Mouse (Mus musculus) c-Kit-positive CD71-negative TER-119-negative erythroid progenitor cells, embryonic 14.5 days (primary cell): ENCODE results near the gene Cep126.

ENCODE experiments used
- DNase-seq: peaks from one replicate; pipeline ENCODE4 v3.0.0-alpha.2; 2013; ENCODE audit warnings: low read depth

The Cep126 gene

GRCm38 (mm10) chr9:8134117-8134574 is at the start of gene Cep126:
TSS of gene Cep126 (minus strand) at chr9:8134294.
- peak; percentile 70 for DNase-seq

GRCm38 (mm10) chr9:8179554-8179953 is 45.5 kb upstream of the Cep126 start:
- DNase-seq, result no peak

- DNase-seq, result no peak
Measured at GRCm38 (mm10) chr9:8177099-8177498, 43.0 kb upstream of the Cep126 start.

GRCm38 (mm10) chr9:8157011-8157410 is 22.9 kb upstream of the Cep126 start:
- DNase-seq, result no peak

GRCm38 (mm10) chr9:8139501-8139900 is 5.4 kb upstream of the Cep126 start:
- no peak for DNase-seq

- peak; percentile 1 for DNase-seq
Measured at GRCm38 (mm10) chr9:8133586-8134115, 443 bp downstream of the Cep126 start.

GRCm38 (mm10) chr9:8123495-8123894 is 10.6 kb downstream of the Cep126 start:
- no peak for DNase-seq

GRCm38 (mm10) chr9:8114516-8114915 is 19.6 kb downstream of the Cep126 start:
- DNase-seq, result no peak

- no peak for DNase-seq
Measured at GRCm38 (mm10) chr9:8103050-8103449, 31.0 kb downstream of the Cep126 start.

GRCm38 (mm10) chr9:8100962-8101361 is 33.1 kb downstream of the Cep126 start:
- DNase-seq, result no peak

- DNase-seq, result no peak
Measured at GRCm38 (mm10) chr9:8078882-8079281, 55.2 kb downstream of the Cep126 start.

GRCm38 (mm10) chr9:8074345-8074744 is 59.7 kb downstream of the Cep126 start:
- no peak for DNase-seq

GRCm38 (mm10) chr9:8073203-8073755 is 60.8 kb downstream of the Cep126 start:
- no peak for DNase-seq

GRCm38 (mm10) chr9:8059636-8060035 is 74.5 kb downstream of the Cep126 start:
- no peak for DNase-seq

GRCm38 (mm10) chr9:8054831-8055230 is 79.3 kb downstream of the Cep126 start:
- DNase-seq, result no peak

- no peak for DNase-seq
Measured at GRCm38 (mm10) chr9:8043044-8043387, 91.1 kb downstream of the Cep126 start.

GRCm38 (mm10) chr9:8042338-8043043 is 91.6 kb downstream of the Cep126 start, which contains the start of gene Cfap300:
TSS of gene Cfap300 (minus strand) at chr9:8042823.
- DNase-seq, result peak; percentile 89

- no peak for DNase-seq
Measured at GRCm38 (mm10) chr9:8035546-8035945, 98.5 kb downstream of the Cep126 start.

- no peak for DNase-seq
Measured at GRCm38 (mm10) chr9:8035091-8035490, 99.0 kb downstream of the Cep126 start.

- no peak for DNase-seq
Measured at GRCm38 (mm10) chr9:8034143-8034542, 100.0 kb downstream of the Cep126 start.

GRCm38 (mm10) chr9:8032847-8033246 is 101.2 kb downstream of the Cep126 start:
- DNase-seq, result no peak
